Comparison of ENCODE assay signal across 12 mouse cellular contexts in genomic region chr8:117200803-117201202, GRCm38 (mm10). TPM values are rescaled to one million over a fixed set of nuclear protein-coding genes. Genes with fewer than 3 reads are reported as not detected.
DNase-seq lines count a peak whose midpoint lies in the region; ATAC-seq lines count a peak whose summit lies in the region.
"Had no signal": no experiment of that assay in that cellular context is flagged by ENCODE, and none has a peak within 500 bp of the region (broad histone marks: within the 10 kb centered on the region; RNA-seq: fewer than 3 reads in every experiment).

No protein-coding gene starts in this region.

- 0 out of 2 replicates have a peak overlapping the region, but pooled peaks have one; percentile 6 for H3K9ac ChIP-seq in heart, embryonic 13.5 days
- H3K9ac ChIP-seq in intestine, embryonic 15.5 days = no peak overlapping the region
- no peak overlapping the region for H3K9ac ChIP-seq in hindbrain, embryonic 16.5 days (ENCODE audit: low read depth, low read length)
- H3K9ac ChIP-seq: forebrain, postnatal 0 days; hindbrain, embryonic 15.5 days; limb, embryonic 15.5 days had no signal

- H3K4me2 ChIP-seq in heart, embryonic 13.5 days = peak overlapping the region; percentile 63
- H3K4me2 ChIP-seq in intestine, embryonic 15.5 days (replicated peaks) = no peak overlapping the region
- H3K4me2 ChIP-seq in hindbrain, embryonic 16.5 days (ENCODE audit: low read length) = no peak overlapping the region
- H3K4me2 ChIP-seq: hindbrain, embryonic 15.5 days; limb, embryonic 15.5 days had no signal

- H3K27ac ChIP-seq in heart, embryonic 13.5 days (replicated peaks) = peak overlapping the region; percentile 90
- H3K27ac ChIP-seq in intestine, embryonic 15.5 days = peak overlapping the region; percentile 83
- no peak overlapping the region for H3K27ac ChIP-seq in hindbrain, embryonic 16.5 days (ENCODE audit: low read depth, low read length)
- H3K27ac ChIP-seq: hindbrain, embryonic 15.5 days; limb, embryonic 15.5 days had no signal

- peaks cover 46% of the 10 kb centered on the region for H3K36me3 ChIP-seq in heart, embryonic 13.5 days
- peaks cover 13% of the 10 kb centered on the region for H3K36me3 ChIP-seq in intestine, embryonic 15.5 days
- peaks cover 8% of the 10 kb centered on the region for H3K36me3 ChIP-seq in hindbrain, embryonic 16.5 days (ENCODE audit: control insufficient read depth, insufficient read depth, low read length)

- H3K27me3 ChIP-seq in heart, embryonic 13.5 days (replicated peaks) = no peaks in the 10 kb centered on the region
- no peaks in the 10 kb centered on the region for H3K27me3 ChIP-seq in intestine, embryonic 15.5 days (replicated peaks)
- no peaks in the 10 kb centered on the region for H3K27me3 ChIP-seq in hindbrain, embryonic 16.5 days (replicated peaks; ENCODE audit: control insufficient read depth, insufficient read depth, low read length)
- H3K27me3 ChIP-seq: hindbrain, embryonic 15.5 days; limb, embryonic 15.5 days had no signal

- ATAC-seq in heart, embryonic 13.5 days (ENCODE audit: extremely low read depth, insufficient number of reproducible peaks, low FRiP score, low TSS enrichment) = no peak
- ATAC-seq in intestine, embryonic 15.5 days = peak; percentile 24; the same call in 1 of the 2 replicates
- no peak for ATAC-seq in hindbrain, embryonic 16.5 days
- ATAC-seq: forebrain, postnatal 0 days had no signal

- peaks cover 52% of the 10 kb centered on the region for H3K4me1 ChIP-seq in heart, embryonic 13.5 days
- H3K4me1 ChIP-seq in intestine, embryonic 15.5 days (replicated peaks) = peaks cover 29% of the 10 kb centered on the region
- H3K4me1 ChIP-seq in hindbrain, embryonic 16.5 days (ENCODE audit: control insufficient read depth, insufficient read depth, low read depth, low read length) = peaks cover 7% of the 10 kb centered on the region

- 60% methylated on average over 9 of the region's 9 CpGs for WGBS in heart, embryonic 13.5 days
- 60% methylated on average over 9 of the region's 9 CpGs for WGBS in intestine, embryonic 15.5 days
- 85% methylated on average over 9 of the region's 9 CpGs for WGBS in hindbrain, embryonic 16.5 days

- DNase-seq in heart, postnatal 36 days = no peak
- peak; percentile 66 for DNase-seq in MEL-GATA-1-ER (ENCODE audit: extremely low read depth, low read depth)
- DNase-seq in lung, postnatal 10 days = peak; percentile 62
- DNase-seq in adrenal gland, adult 18-20 months (ENCODE audit: low spot score in 2 of 2) = no peak
- no peak for DNase-seq in urinary bladder, postnatal 10 days (ENCODE audit: low spot score)
- DNase-seq: cerebellum, postnatal 36 days; forebrain, postnatal 0 days had no signal

- H3K4me3 ChIP-seq in heart, embryonic 13.5 days = no peak overlapping the region
- no peak overlapping the region for H3K4me3 ChIP-seq in intestine, embryonic 15.5 days (replicated peaks)
- H3K4me3 ChIP-seq in hindbrain, embryonic 16.5 days (ENCODE audit: low read length) = no peak overlapping the region
- H3K4me3 ChIP-seq: hindbrain, embryonic 15.5 days; limb, embryonic 15.5 days had no signal

- H3K9me3 ChIP-seq in heart, embryonic 13.5 days = no peaks in the 10 kb centered on the region
- no peaks in the 10 kb centered on the region for H3K9me3 ChIP-seq in intestine, embryonic 15.5 days
- no peaks in the 10 kb centered on the region for H3K9me3 ChIP-seq in hindbrain, embryonic 16.5 days (ENCODE audit: control insufficient read depth, low read length)
- H3K9me3 ChIP-seq: hindbrain, embryonic 15.5 days; limb, embryonic 15.5 days had no signal

- intact Hi-C loops in heart, postnatal 36 days (cut with DNase I) = no loop called here

RNA-seq across cellular contexts. Expression of gene Gan, which starts 42.9 kb away (rescaled TPM):
- 0.94 and 1.0 TPM in 2 replicates for polyA plus RNA-seq in heart, embryonic 13.5 days (2015; fragmentation: Nextera tagmentation; extraction: Ambion mirVana)
- total RNA-seq in heart, postnatal 36 days (2021) = 1 to 10 TPM; 4.5 to 5.1 TPM
- 2.1 and 2.5 TPM in 2 replicates for polyA plus RNA-seq in intestine, embryonic 15.5 days (2015; fragmentation: Nextera tagmentation; extraction: Ambion mirVana)
- total RNA-seq in adrenal gland, adult 18-20 months (2021) = 10 to 100 TPM in 1 of 2 experiments, 1 to 10 TPM in 1; 7.4 to 13.2 TPM
- polyA plus RNA-seq in hindbrain, embryonic 16.5 days (2015; fragmentation: Nextera tagmentation; extraction: Ambion mirVana) = 2.8 TPM in 2 replicates

RNA-seq across cellular contexts. Expression of gene Cmip, which starts 56.1 kb away (rescaled TPM):
- 6.2 and 6.5 TPM in 2 replicates for polyA plus RNA-seq in heart, embryonic 13.5 days (2015; fragmentation: Nextera tagmentation; extraction: Ambion mirVana)
- 10 to 100 TPM; 20.3 to 25.1 TPM for total RNA-seq in heart, postnatal 36 days (2021)
- polyA plus RNA-seq in intestine, embryonic 15.5 days (2015; fragmentation: Nextera tagmentation; extraction: Ambion mirVana) = 25.4 and 29.2 TPM in 2 replicates
- total RNA-seq in adrenal gland, adult 18-20 months (2021) = 100 to 1,000 TPM; 115 to 162 TPM
- 136 and 143 TPM in 2 replicates for polyA plus RNA-seq in hindbrain, embryonic 16.5 days (2015; fragmentation: Nextera tagmentation; extraction: Ambion mirVana)

Comparison
In these comparisons a context has a peak if more than half of its experiments do, and no peak if none do; other contexts are left out.
1. DNase-seq: peak in MEL-GATA-1-ER (single experiment) and lung, postnatal 10 days (single experiment); none in heart, postnatal 36 days (0 of 2), adrenal gland, adult 18-20 months (0 of 2) and urinary bladder, postnatal 10 days (single experiment).